Mouse (Mus musculus): Measurements from ENCODE around the gene Rsbn1l.

DNA sequence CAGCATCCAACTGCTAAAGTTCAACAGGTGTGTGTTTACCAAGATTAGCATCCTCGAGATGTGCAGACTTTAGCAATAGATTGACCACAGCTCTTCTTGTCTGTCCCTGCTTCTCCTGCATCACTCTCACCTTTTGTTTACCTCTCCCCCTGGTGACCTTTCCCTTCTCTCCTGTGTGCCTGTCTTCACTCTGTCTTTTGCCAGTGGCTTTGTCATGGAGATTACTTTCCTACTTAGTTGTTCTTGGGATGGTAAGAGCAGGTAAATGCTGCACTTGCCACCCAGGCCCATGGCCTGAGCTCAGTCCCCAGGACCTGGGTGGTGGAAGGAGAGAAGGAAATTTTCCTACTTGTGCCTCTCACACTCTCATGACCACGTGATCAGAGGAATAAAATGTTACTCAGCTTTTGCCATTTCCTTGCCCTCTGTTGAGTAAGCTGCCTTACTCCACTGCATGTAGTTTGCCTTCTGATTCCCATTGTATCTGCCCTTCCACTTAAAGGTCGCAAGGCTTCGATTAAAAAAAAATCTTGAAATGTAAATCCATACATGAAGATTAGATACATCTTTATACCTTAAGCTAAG lies 72.1 kb downstream of the Rsbn1l start:
- no peak for TF ChIP-seq TAL1 (IDR thresholded peaks at IDR 0.05; ENCODE audit: low read length)
- no peak for TF ChIP-seq GATA1 (IDR thresholded peaks at IDR 0.05; ENCODE audit: low read length)
